Mouse (Mus musculus) B cell, adult 2 months (primary cell): ENCODE measurements around the gene Nfkbiz.

Experiments
- DNase-seq, 2 experiments: peaks; one replicate each; pipeline ENCODE4 v3.0.0; 2022

Nfkbiz gene

GRCm38 (mm10) chr16:55801629-55802028 is 37.1 kb downstream of the Nfkbiz start:
- DNase-seq, result no peak

DNA sequence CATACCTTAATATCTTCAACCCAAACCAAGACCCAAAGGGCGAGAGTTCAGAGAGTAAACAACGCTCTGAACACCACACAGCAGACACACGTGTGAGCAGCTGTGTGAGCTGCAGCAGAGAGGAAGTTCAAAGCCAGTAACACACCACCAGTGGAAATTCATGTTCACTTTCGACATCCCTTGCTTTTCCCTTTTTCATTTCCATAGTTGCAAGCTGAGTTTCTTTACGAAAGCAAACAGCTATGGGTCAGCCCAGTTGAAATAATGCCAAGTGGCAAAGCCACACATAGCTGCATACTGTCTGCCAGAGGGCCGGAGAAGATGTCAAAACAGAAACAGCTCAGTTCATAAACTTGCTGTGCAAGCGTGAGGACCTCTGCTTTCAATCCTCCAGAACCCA is 39.9 kb downstream of the Nfkbiz start:
- no peak for DNase-seq

- DNase-seq, result no peak
Measured at GRCm38 (mm10) chr16:55790326-55790725, 48.4 kb downstream of the Nfkbiz start.

DNA sequence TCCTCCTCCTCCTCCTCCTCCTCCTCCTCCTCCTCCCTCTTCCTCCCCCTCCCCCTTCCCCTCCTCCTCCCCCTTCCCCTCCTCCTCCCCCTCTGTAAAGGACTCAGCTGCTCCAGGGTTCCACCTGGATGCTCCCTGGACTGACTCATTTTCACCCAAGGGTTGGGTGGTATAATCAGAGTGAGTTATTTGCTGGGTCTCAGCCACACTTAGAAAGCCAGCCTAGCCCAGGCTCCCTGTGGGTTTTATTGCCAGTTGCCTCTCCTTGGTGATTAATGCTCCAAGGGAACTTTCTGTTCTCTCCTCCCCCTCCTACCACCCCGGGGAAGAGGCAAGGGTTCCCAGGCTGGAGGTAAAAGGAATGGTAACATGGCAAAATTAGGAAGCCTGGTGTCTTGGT is 49.4 kb downstream of the Nfkbiz start:
- DNase-seq, result no peak

DNA sequence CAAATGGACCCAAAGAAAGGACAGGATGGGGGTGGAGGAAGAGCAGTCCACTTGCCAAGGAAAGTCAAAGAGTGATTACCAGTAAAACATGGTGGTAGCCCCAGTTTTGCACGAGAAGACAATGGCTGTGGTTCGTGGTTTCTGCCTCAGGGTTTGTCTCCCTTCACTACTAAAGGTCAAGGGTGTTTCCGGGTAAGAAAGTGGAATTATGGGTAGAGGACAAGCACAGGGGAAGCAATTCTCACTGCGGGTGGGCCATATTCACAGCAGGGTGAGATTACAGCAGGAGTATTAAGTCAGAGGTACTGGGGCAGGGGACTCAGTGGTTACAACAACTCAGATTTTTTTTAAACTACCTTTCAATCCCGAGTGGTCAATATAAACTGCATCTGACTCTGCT is 50.0 kb downstream of the Nfkbiz start:
- peak in 1 of 2 experiments; percentile 25 for DNase-seq

DNA sequence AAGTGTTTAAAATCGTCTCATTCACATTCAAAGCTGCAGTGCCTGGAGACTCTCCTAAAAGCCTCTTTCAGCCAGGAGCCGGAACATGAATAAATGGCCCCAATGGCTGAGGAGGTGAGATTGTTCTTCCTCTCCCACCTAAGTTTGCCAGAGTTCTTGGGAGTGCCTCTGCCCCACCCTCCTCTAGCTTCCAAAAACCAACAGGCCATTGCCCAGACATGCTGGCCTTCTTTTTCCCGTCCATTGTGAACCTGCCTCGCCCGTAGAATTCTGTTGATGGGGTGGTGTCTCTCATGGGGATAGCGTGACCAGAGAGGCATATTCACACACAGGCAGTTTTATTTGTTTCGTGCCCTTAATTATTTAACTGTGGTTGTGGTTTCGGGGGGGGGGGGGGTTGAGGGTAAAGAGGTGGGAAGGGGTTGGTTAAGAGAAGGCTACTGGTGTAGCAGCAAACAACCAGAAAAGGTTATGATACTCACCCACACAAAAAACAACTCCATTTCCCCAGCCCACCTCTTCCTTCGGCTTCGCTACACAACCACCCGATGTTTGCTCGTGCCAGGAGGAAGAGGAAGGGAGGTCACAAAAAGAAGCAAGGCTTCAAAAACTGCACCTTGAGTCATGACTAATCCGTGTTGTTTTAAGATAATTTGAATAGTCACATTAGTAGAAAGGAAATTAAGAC is 51.2 kb downstream of the Nfkbiz start:
- DNase-seq, result no peak

- DNase-seq, result no peak
Measured at GRCm38 (mm10) chr16:55784379-55784778, 54.3 kb downstream of the Nfkbiz start.

DNA sequence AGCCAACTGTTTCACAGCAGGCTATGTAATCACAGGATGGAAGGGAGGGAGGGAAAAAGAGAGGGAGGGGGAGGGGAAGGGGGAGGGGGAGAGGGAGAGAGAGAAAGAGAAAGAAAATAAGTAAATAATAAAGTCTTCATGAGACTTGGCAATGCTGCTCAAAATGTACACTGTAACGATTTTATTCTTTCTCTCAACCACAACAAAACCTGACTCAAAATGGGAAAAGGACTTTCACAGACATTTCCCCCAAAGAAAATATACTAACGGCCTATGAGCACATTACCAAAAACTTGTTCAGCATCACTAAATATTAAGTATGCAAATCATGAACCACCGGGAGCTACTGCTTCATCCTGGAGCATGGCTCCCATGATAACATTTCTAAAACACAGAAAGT is 54.8 kb downstream of the Nfkbiz start:
- DNase-seq, result no peak

GRCm38 (mm10) chr16:55782911-55783310 is 55.8 kb downstream of the Nfkbiz start:
- DNase-seq, result no peak

DNA sequence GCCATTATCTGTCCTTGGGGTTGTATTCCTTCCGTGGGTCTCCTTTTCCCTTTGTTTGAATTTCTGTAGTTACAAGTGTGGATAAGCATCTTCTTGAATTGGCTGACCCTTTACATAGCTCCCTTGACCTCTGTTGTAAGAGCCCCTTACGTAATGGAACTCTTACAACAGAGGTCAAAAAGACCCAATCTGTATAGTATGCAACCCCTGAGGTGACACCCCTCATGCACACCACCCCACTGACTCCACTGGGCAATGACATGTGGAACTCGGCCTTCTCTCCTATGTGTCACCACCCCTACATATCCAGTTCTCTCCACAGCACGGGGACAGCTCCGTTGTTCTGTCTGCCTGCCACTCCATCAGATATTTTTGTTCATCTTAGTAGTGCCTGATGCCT is 56.9 kb downstream of the Nfkbiz start:
- DNase-seq, result no peak

GRCm38 (mm10) chr16:55780958-55781558 is 57.6 kb downstream of the Nfkbiz start:
- no peak for DNase-seq

DNA sequence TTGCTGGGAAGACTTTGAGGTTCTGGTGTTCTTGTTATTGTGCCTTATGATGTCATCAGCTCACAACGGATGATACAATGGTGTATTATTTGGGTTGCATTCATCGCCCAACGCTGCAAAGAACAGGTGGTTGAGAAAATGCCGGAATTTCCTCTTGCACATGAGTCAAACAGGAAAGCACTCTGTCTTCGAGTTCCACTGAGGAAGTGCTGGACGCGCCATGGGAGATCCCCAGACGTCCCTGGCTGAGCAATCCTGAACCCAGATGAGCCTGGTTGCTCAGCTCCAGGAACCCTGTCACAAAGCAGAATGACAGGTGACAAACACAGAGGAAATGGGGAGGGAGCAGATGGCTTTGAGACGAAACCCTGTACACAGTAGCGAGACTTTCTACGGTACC is 62.4 kb downstream of the Nfkbiz start:
- no peak for DNase-seq

- no peak for DNase-seq
Measured at GRCm38 (mm10) chr16:55770247-55770646, 68.5 kb downstream of the Nfkbiz start.
